Mouse (Mus musculus): ENCODE data around the gene Slc39a3.

The Slc39a3 gene

GRCm38 (mm10) chr10:80981564-80982112, 55.6 kb downstream of the Slc39a3 start:
- no peak for DNase-seq
